ENCODE assay signal across 28 mouse cellular contexts in the genomic region with DNA sequence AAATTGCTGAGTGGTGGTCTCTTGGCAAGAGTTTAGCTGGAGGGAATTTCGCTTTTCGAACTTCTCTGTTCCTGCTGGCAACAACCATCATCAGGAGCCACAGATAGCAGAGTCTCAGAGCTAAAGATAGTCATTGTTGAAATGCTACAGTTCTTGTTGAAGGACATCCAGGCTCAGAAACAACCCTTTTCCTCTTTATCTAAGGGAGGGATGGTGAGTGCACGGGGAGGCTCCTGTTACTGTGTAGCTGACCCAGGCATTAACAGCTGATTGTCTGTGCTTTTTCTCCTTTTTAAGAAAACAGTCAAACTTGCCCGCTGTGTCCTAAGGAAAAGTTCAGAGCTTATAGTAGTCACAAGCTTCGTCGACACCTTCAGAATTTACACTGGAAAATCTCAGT. TPM values are rescaled to one million over a fixed set of nuclear protein-coding genes. Genes with fewer than 3 reads are reported as not detected.
DNase-seq lines count a peak whose midpoint lies in the region; ATAC-seq lines count a peak whose summit lies in the region.
"Had no signal": no experiment of that assay in that cellular context is flagged by ENCODE, and none has a peak within 500 bp of the region (broad histone marks: within the 10 kb centered on the region; RNA-seq: fewer than 3 reads in every experiment).

No protein-coding gene starts in this region.

- H3K27ac ChIP-seq in heart, embryonic 10.5 days, result peak overlapping the region; percentile 73
- H3K27ac ChIP-seq in heart, embryonic 13.5 days (replicated peaks), result peak overlapping the region; percentile 60
- peak overlapping the region; percentile 33 for H3K27ac ChIP-seq in heart, embryonic 16.5 days (ENCODE audit: low read length)
- H3K27ac ChIP-seq: embryonic facial prominence, embryonic 12.5 days; embryonic facial prominence, embryonic 15.5 days; gastrocnemius, adult 2 months; hindbrain, embryonic 10.5 days; hindbrain, embryonic 13.5 days; intestine, embryonic 15.5 days had no signal

- H3K36me3 ChIP-seq in heart, embryonic 10.5 days, result peaks cover 61% of the 10 kb centered on the region
- peaks cover 68% of the 10 kb centered on the region for H3K36me3 ChIP-seq in heart, embryonic 13.5 days
- peaks cover 26% of the 10 kb centered on the region for H3K36me3 ChIP-seq in heart, embryonic 16.5 days (ENCODE audit: control insufficient read depth, insufficient read depth)

- 0 out of 2 replicates have a peak overlapping the region, but pooled peaks have one; percentile 12 for H3K4me2 ChIP-seq in heart, embryonic 13.5 days
- 0 out of 2 replicates have a peak overlapping the region, but pooled peaks have one; percentile 8 for H3K4me2 ChIP-seq in heart, embryonic 16.5 days (ENCODE audit: low read depth, low read length)
- H3K4me2 ChIP-seq: embryonic facial prominence, embryonic 12.5 days; embryonic facial prominence, embryonic 15.5 days; hindbrain, embryonic 13.5 days; intestine, embryonic 15.5 days had no signal

- no peaks in the 10 kb centered on the region for H3K27me3 ChIP-seq in heart, embryonic 10.5 days (ENCODE audit: insufficient read depth, poor library complexity, severe bottlenecking)
- no peaks in the 10 kb centered on the region for H3K27me3 ChIP-seq in heart, embryonic 13.5 days (replicated peaks)
- H3K27me3 ChIP-seq in heart, embryonic 16.5 days (ENCODE audit: control insufficient read depth, insufficient read depth, low read length), result no peaks in the 10 kb centered on the region
- H3K27me3 ChIP-seq: CH12.LX; embryonic facial prominence, embryonic 12.5 days; embryonic facial prominence, embryonic 15.5 days; hindbrain, embryonic 13.5 days; intestine, embryonic 15.5 days; Patski had no signal

- H3K4me1 ChIP-seq in heart, embryonic 10.5 days, result peaks cover 8% of the 10 kb centered on the region
- H3K4me1 ChIP-seq in heart, embryonic 13.5 days, result peaks cover 10% of the 10 kb centered on the region
- H3K4me1 ChIP-seq in heart, embryonic 16.5 days (ENCODE audit: control insufficient read depth, insufficient read depth, low read length), result peaks cover 3% of the 10 kb centered on the region; the same call in 1 of the 2 replicates
- H3K4me1 ChIP-seq: embryonic facial prominence, embryonic 12.5 days; embryonic facial prominence, embryonic 15.5 days; hindbrain, embryonic 10.5 days; intestine, embryonic 15.5 days had no signal

- no peak for DNase-seq in heart, embryonic 10.5 days (ENCODE audit: low spot score)
- DNase-seq in heart, postnatal 25 days (ENCODE audit: low spot score), result no peak
- DNase-seq in heart, adult 9 months (ENCODE audit: low spot score in 2 of 2), result no peak
- DNase-seq in heart, adult 18-20 months, result no peak
- peak; percentile 62 for DNase-seq in testis, postnatal 14 days (ENCODE audit: low spot score)
- DNase-seq: adrenal gland, postnatal 10 days; adrenal gland, postnatal 36 days; B cell, adult 2 months; cerebellum, adult 18-20 months; cerebellum, adult 9-10 months; cerebellum, postnatal 14 days; forebrain, postnatal 0 days; gastrocnemius, adult 2 months; gastrocnemius, postnatal 14 days; kidney, adult 11 months; kidney, adult 8-10 months had no signal

- ATAC-seq in heart, embryonic 13.5 days (ENCODE audit: extremely low read depth, insufficient number of reproducible peaks, low FRiP score, low TSS enrichment), result no peak
- ATAC-seq in heart, embryonic 16.5 days (replicated peaks; ENCODE audit: extremely low read depth, insufficient read depth, low FRiP score), result no peak
- ATAC-seq: forebrain, embryonic 14.5 days; forebrain, postnatal 0 days; hindbrain, embryonic 16.5 days; intestine, embryonic 15.5 days; Patski had no signal

- no peaks in the 10 kb centered on the region for H3K9me3 ChIP-seq in heart, embryonic 10.5 days
- no peaks in the 10 kb centered on the region for H3K9me3 ChIP-seq in heart, embryonic 13.5 days
- no peaks in the 10 kb centered on the region for H3K9me3 ChIP-seq in heart, embryonic 16.5 days (replicated peaks; ENCODE audit: control insufficient read depth, low read length)
- H3K9me3 ChIP-seq: embryonic facial prominence, embryonic 12.5 days; embryonic facial prominence, embryonic 15.5 days; G1E; hindbrain, embryonic 10.5 days; hindbrain, embryonic 13.5 days; intestine, embryonic 15.5 days had no signal

- intact Hi-C loops in heart, postnatal 25 days (cut with DNase I), result no loop called here

- H3K4me3 ChIP-seq in heart, embryonic 10.5 days, result no peak overlapping the region
- no peak overlapping the region for H3K4me3 ChIP-seq in heart, embryonic 13.5 days
- H3K4me3 ChIP-seq in heart, embryonic 16.5 days (ENCODE audit: low read length), result no peak overlapping the region
- H3K4me3 ChIP-seq: embryonic facial prominence, embryonic 12.5 days; embryonic facial prominence, embryonic 15.5 days; gastrocnemius, adult 2 months; hindbrain, embryonic 10.5 days; hindbrain, embryonic 13.5 days; intestine, embryonic 15.5 days had no signal

- WGBS in heart, embryonic 10.5 days, result 58% methylated on average over 6 of the region's 6 CpGs
- WGBS in heart, embryonic 13.5 days, result 51% methylated on average over 6 of the region's 6 CpGs
- 52% methylated on average over 6 of the region's 6 CpGs for WGBS in heart, embryonic 16.5 days

- H3K9ac ChIP-seq in heart, embryonic 13.5 days, result no peak overlapping the region
- no peak overlapping the region for H3K9ac ChIP-seq in heart, embryonic 16.5 days (ENCODE audit: low read length)
- H3K9ac ChIP-seq: embryonic facial prominence, embryonic 12.5 days; embryonic facial prominence, embryonic 15.5 days; forebrain, postnatal 0 days; hindbrain, embryonic 13.5 days; intestine, embryonic 15.5 days had no signal

RNA-seq across cellular contexts. Expression of a gene that starts 7.1 kb away (rescaled TPM):
- polyA plus RNA-seq in heart, embryonic 10.5 days (2016; fragmentation: Nextera tagmentation; extraction: Ambion mirVana), result 41.9 and 50.3 TPM in 2 replicates
- 10 to 100 TPM; 21.4 to 22.2 TPM for total RNA-seq in heart, postnatal 25 days (2021)
- polyA plus RNA-seq in heart, embryonic 13.5 days (2015; fragmentation: Nextera tagmentation; extraction: Ambion mirVana), result 33.9 and 38.7 TPM in 2 replicates
- polyA plus RNA-seq in heart, embryonic 16.5 days (2015; fragmentation: Nextera tagmentation; extraction: Ambion mirVana), result 41.2 and 45.6 TPM in 2 replicates
- 10 to 100 TPM; 22.8 to 23.1 TPM for total RNA-seq in heart, adult 18-20 months (2021)

RNA-seq across cellular contexts. Expression of a gene that starts 7.2 kb away (rescaled TPM):
- polyA plus RNA-seq in heart, embryonic 10.5 days (2016; fragmentation: Nextera tagmentation; extraction: Ambion mirVana), result 17.0 and 18.3 TPM in 2 replicates
- total RNA-seq in heart, postnatal 25 days (2021), result 10 to 100 TPM in 1 of 2 experiments, 1 to 10 TPM in 1; 9.8 to 12.2 TPM
- 19.0 and 20.7 TPM in 2 replicates for polyA plus RNA-seq in heart, embryonic 13.5 days (2015; fragmentation: Nextera tagmentation; extraction: Ambion mirVana)
- polyA plus RNA-seq in heart, embryonic 16.5 days (2015; fragmentation: Nextera tagmentation; extraction: Ambion mirVana), result 13.4 and 14.6 TPM in 2 replicates
- total RNA-seq in heart, adult 18-20 months (2021), result 1 to 10 TPM; 7.8 to 8.7 TPM
